Mouse (Mus musculus) heart, embryonic 16.5 days (tissue): ENCODE data around the gene Plg. TPM values are rescaled to one million over a fixed set of nuclear protein-coding genes. Genes with fewer than 3 reads are reported as not detected.
A peak's percentile ranks its signal among the peaks of the same experiment; 100 is the strongest.

Experiments
- ATAC-seq: fragments of 200-750 bp; cut with Nextera tagmentation; replicated peaks from 2 replicates; pipeline ENCODE4 v1.8.0; 2017; ENCODE audit warnings: moderate number of reproducible peaks; ENCODE audit not compliant: insufficient read depth, low FRiP score; ENCODE audit errors: extremely low read depth
- H3K27ac ChIP-seq: fragments of 300-500 bp; sonication (generic); 2 replicates; pipeline ENCODE4 v1.5.1; 2014; ENCODE audit warnings: mild to moderate bottlenecking, low read length, control low read depth, moderate library complexity
- H3K27me3 ChIP-seq: fragments of 300-500 bp; sonication (generic); 2 replicates; pipeline ENCODE4 v1.6.1; 2014; ENCODE audit warnings: low read length, mixed read lengths; ENCODE audit not compliant: control insufficient read depth, insufficient read depth
- H3K36me3 ChIP-seq: fragments of 300-500 bp; sonication (generic); 2 replicates; pipeline ENCODE4 v1.6.1; 2014; ENCODE audit not compliant: control insufficient read depth, insufficient read depth
- H3K4me1 ChIP-seq: fragments of 300-500 bp; sonication (generic); 2 replicates; pipeline ENCODE4 v1.6.1; 2014; ENCODE audit warnings: low read length, mixed read lengths; ENCODE audit not compliant: control insufficient read depth, insufficient read depth
- H3K4me2 ChIP-seq: fragments of 300-500 bp; sonication (generic); 2 replicates; pipeline ENCODE4 v1.6.1; 2014; ENCODE audit warnings: low read depth, mild to moderate bottlenecking, control low read depth, low read length
- H3K4me3 ChIP-seq: fragments of 300-500 bp; sonication (generic); 2 replicates; pipeline ENCODE4 v1.5.1; 2014; ENCODE audit warnings: mild to moderate bottlenecking, control low read depth, low read length
- H3K9ac ChIP-seq: fragments of 300-500 bp; sonication (generic); 2 replicates; pipeline ENCODE4 v1.6.1; 2014; ENCODE audit warnings: low read length, control low read depth
- H3K9me3 ChIP-seq: fragments of 300-500 bp; sonication (generic); replicated peaks from 2 replicates; pipeline ENCODE4 v1.6.1; 2016; ENCODE audit warnings: low read length; ENCODE audit not compliant: control insufficient read depth
- WGBS: fragments of 180-500 bp; shearing (Covaris S2); extraction: QIAGEN DNeasy Blood & Tissue Kit; methylation state at CpG from one replicate; pipeline ENCODE4 v1.1.7; 2014; 5-methylcytosine and 5-hydroxymethylcytosine counted together
- polyA plus RNA-seq: library from polyadenylated mRNA; unstranded; fragments of >200 nt; fragmentation: Nextera tagmentation; extraction: Ambion mirVana; gene quantifications from 2 replicates; pipeline ENCODE4 v1.2.1, GENCODE M21; 2015

Plg gene
- 0.36 and 0.37 TPM in 2 replicates for polyA plus RNA-seq

- Histone ChIP-seq H3K4me1 (no peaks in the 10 kb centered on the region), H3K27ac (no peak within 1 kb of the TSS), H3K36me3 (no peaks in the 10 kb centered on the region), H3K4me2 (no peak within 1 kb of the TSS), H3K4me3 (no peak within 1 kb of the TSS), H3K9ac (no peak within 1 kb of the TSS), H3K9me3 (no peaks in the 10 kb centered on the region), H3K27me3 (no peaks in the 10 kb centered on the region)
- 81% methylated on average over 11 of the region's 11 CpGs for WGBS
- ATAC-seq = no peak
Measured at GRCm38 (mm10) chr17:12377981-12378705, at the start of gene Plg. Gene Plg, plus strand, starts transcription at chr17:12378608.

GRCm38 (mm10) chr17:12335115-12335514, 43.3 kb upstream of the Plg start:
- no peak for ATAC-seq
- H3K27ac ChIP-seq = no peak overlapping the region
- H3K27me3 ChIP-seq = no peaks in the 10 kb centered on the region
- no peaks in the 10 kb centered on the region for H3K36me3 ChIP-seq
- no peak overlapping the region for H3K4me2 ChIP-seq
- peaks cover 2% of the 10 kb centered on the region; the same call in 1 of the 2 replicates for H3K4me1 ChIP-seq
- WGBS = 67% methylated on average over 6 of the region's 6 CpGs
- H3K9ac ChIP-seq = no peak overlapping the region
- H3K4me3 ChIP-seq = no peak overlapping the region
- no peaks in the 10 kb centered on the region for H3K9me3 ChIP-seq

DNA sequence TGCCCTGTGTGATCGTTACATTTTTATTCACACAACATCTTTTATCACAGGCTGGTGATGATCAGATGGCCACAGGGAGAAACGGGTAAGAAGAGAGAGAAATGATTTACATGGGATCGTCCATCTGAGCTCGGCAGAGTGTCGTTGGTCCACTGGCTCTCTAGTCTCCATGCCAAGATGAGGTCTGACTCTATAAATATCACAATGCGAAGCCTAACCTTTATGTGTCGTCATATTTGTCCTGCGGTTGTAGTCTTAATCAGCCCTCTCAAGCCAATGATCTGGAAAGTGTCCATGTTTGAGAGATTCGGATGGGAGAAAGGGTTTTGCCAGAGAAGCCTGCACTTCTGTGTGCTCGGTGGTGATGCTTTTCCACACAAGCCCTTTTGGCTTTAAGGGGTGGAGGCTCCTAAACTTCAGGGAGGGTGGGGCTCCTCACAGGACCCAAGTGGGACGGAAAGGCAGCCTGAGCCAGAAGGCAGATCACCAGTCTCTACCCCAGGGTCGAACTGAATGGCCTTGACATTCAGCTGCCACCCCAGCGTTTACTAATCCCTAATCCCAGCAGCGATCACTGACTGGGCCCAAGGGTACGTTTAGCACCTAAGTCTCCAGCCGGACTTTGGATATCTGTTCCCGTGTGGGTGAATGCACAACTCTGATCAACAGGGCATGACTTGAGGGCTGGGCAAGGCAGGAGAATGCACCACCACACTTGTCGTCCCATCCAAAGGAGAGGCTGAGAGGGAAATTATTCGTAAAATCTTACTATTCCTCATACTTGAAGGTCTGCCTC, 42.1 kb upstream of the Plg start:
- peak; percentile 84 for ATAC-seq
- Histone ChIP-seq H3K27me3 (no peaks in the 10 kb centered on the region), H3K36me3 (no peaks in the 10 kb centered on the region), H3K4me3 (peak overlapping the region; percentile 1; the same call in 1 of the 2 replicates), H3K4me2 (peak overlapping the region; percentile 43), H3K4me1 (peaks cover 2% of the 10 kb centered on the region; the same call in 1 of the 2 replicates), H3K27ac (peak overlapping the region; percentile 33), H3K9me3 (no peaks in the 10 kb centered on the region), H3K9ac (no peak overlapping the region)
- 52% methylated on average over 19 of the region's 19 CpGs for WGBS

GRCm38 (mm10) chr17:12337156-12337555, 41.3 kb upstream of the Plg start:
- H3K9me3 ChIP-seq = no peaks in the 10 kb centered on the region
- WGBS = 82% methylated on average over 4 of the region's 4 CpGs
- H3K4me3 ChIP-seq = no peak overlapping the region
- no peak overlapping the region for H3K9ac ChIP-seq
- H3K4me1 ChIP-seq = peaks cover 2% of the 10 kb centered on the region; the same call in 1 of the 2 replicates
- no peaks in the 10 kb centered on the region for H3K36me3 ChIP-seq
- H3K4me2 ChIP-seq = no peak overlapping the region
- H3K27ac ChIP-seq = no peak overlapping the region
- ATAC-seq = no peak
- no peaks in the 10 kb centered on the region for H3K27me3 ChIP-seq

- WGBS = 70% methylated on average over 9 of the region's 9 CpGs
Measured at GRCm38 (mm10) chr17:12343702-12344376, 34.6 kb upstream of the Plg start.

DNA sequence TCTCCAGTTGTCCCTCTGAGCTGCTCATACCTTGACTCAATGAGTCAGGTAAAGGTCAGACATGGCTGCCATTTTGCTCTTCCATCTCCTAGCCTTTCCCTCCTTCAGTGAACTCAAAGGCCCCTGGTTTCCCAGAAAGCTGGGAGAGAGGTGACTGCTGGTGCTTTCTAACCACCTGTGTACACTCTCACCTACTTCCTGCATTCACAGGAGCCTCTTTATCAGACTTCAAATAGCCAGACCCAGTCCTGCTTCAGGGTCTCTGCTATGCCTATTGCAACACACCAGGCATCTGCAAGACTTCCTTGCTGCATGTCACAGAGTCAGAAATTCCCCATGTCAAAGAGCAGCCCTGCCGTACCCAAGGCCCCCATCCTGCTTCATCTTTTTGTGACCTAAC, 30.9 kb upstream of the Plg start:
- no peaks in the 10 kb centered on the region for H3K36me3 ChIP-seq
- H3K9ac ChIP-seq = no peak overlapping the region
- no peaks in the 10 kb centered on the region for H3K4me1 ChIP-seq
- no peak overlapping the region for H3K27ac ChIP-seq
- H3K27me3 ChIP-seq = no peaks in the 10 kb centered on the region
- H3K4me2 ChIP-seq = no peak overlapping the region
- no peaks in the 10 kb centered on the region for H3K9me3 ChIP-seq
- WGBS = 90% methylated on average over 1 of the region's 1 CpGs
- H3K4me3 ChIP-seq = no peak overlapping the region
- ATAC-seq = no peak

More at GRCm38 (mm10) chr17:12343702-12344376, 34.6 kb upstream of the Plg start:
- Histone ChIP-seq H3K4me1 (no peaks in the 10 kb centered on the region), H3K36me3 (no peaks in the 10 kb centered on the region), H3K27ac (no peak overlapping the region), H3K4me3 (no peak overlapping the region), H3K4me2 (no peak overlapping the region), H3K9ac (no peak overlapping the region), H3K27me3 (no peaks in the 10 kb centered on the region), H3K9me3 (no peaks in the 10 kb centered on the region)
- ATAC-seq = no peak

DNA sequence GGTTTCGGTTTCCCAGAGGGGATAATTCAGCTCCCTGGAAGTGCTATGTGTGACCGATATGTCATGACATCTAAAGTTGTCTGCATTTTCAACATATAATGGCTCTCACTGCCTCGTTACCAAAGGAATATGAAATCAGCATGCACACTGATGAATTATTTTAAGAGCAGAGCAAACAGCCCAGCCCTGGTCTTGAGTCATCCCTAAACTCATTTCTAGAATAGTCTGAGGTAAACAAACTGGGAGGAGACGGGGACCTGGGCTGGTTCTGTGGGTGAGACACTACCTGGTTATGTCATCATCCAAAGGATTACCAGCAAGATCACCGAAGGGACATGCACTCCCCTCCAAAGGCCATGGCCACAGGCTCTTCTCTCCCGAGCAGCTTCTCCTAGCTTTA, 26.8 kb upstream of the Plg start:
- no peak for ATAC-seq
- 81% methylated on average over 6 of the region's 6 CpGs for WGBS

DNA sequence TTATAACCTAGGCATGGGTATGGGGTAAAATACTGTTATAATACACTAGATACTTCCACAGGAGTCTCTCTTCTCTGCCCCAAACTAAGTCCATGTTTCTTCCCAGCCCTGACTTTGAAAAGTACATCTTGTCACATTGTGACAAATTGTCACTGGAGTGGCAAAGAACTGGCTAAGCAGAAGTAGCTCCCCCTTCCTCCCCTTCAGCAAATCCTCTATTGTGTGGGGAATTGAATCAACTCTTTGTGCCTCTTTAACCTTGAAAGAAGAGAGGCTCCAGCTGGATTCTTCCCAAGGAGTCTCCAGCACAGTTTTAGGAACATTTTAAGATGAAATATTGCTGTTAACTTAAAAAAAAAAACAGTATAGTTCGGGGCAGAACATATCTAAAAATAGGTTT, 25.6 kb upstream of the Plg start:
- Histone ChIP-seq H3K4me2 (no peak overlapping the region), H3K9me3 (no peaks in the 10 kb centered on the region), H3K4me3 (no peak overlapping the region), H3K27ac (no peak overlapping the region), H3K4me1 (0 out of 2 replicates have a peak, but pooled peaks cover 3% of the 10 kb centered on the region), H3K9ac (no peak overlapping the region), H3K27me3 (no peaks in the 10 kb centered on the region), H3K36me3 (no peaks in the 10 kb centered on the region)
- WGBS = 45% methylated on average over 1 of the region's 1 CpGs
- ATAC-seq = no peak

More for the DNA sequence above, 26.8 kb upstream of the Plg start:
- Histone ChIP-seq H3K27ac (no peak overlapping the region), H3K9me3 (no peaks in the 10 kb centered on the region), H3K4me2 (no peak overlapping the region), H3K9ac (no peak overlapping the region), H3K4me3 (no peak overlapping the region), H3K4me1 (0 out of 2 replicates have a peak, but pooled peaks cover 3% of the 10 kb centered on the region), H3K36me3 (no peaks in the 10 kb centered on the region), H3K27me3 (no peaks in the 10 kb centered on the region)
